Mouse (Mus musculus) spleen, adult 2 months (tissue): ENCODE measurements at regions not wholly inside any gene's neighbourhood (a gene's known extent, or its start where the extent isn't known, plus 50 kb on each side); places are given as distances from the start of the nearest gene placed in this dataset.

Source experiments
- CTCF ChIP-seq: fragments of 200-500 bp; IDR thresholded peaks from 2 replicates; pipeline ENCODE4 v1.5.1; 2011; ENCODE audit warnings: mild to moderate bottlenecking, inconsistent platforms; ENCODE audit not compliant: insufficient read depth, insufficient read length, insufficient replicate concordance; ENCODE audit errors: extremely low read depth
- POLR2A ChIP-seq: fragments of 200-500 bp; IDR thresholded peaks from 2 replicates; pipeline ENCODE4 v1.6.1; 2011; ENCODE audit warnings: low read depth, low read length, inconsistent platforms

DNA sequence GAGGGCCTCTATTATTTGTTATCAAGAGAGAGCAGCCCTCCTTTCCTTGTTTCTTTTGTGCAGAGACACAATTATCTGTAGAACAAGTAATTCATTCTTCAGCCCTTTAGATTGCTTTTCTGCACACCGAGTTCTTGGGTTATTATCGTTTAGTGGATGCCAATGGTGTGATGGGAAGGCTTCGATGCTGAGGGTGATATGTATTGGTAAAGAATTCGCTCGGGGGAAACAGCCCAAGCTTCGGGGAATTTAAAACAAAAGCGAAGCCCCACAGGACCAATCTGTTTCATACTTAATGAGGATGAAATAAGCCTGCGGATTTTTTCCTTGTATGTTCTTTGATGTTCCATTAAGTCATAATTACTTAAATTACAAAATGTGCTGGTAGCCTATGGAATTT is 352.0 kb downstream of the Phf14 start:
- TF ChIP-seq POLR2A (no peak), CTCF (no peak)
